Mouse (Mus musculus) heart, embryonic 12.5 days (tissue): ENCODE results near the gene Clec2g. TPM values are rescaled to one million over a fixed set of nuclear protein-coding genes. Genes with fewer than 3 reads are reported as not detected.
"Not testable (repeated sequence)": the region's sequence is repeated elsewhere in the genome, so short reads cannot be mapped to it uniquely, and the experiment has no call there.

Source experiments
- ATAC-seq: fragments of 200-750 bp; cut with Nextera tagmentation; 2 replicates; pipeline ENCODE4 v1.8.0; 2017; ENCODE audit warnings: moderate TSS enrichment, moderate library complexity; ENCODE audit not compliant: insufficient number of reproducible peaks, low FRiP score
- H3K27ac ChIP-seq: fragments of 300-500 bp; sonication (generic); 2 replicates; pipeline ENCODE4 v1.5.1; 2016; ENCODE audit warnings: mild to moderate bottlenecking, moderate library complexity; ENCODE audit not compliant: poor library complexity, severe bottlenecking
- H3K27me3 ChIP-seq: fragments of 300-500 bp; sonication (generic); replicated peaks from 2 replicates; pipeline ENCODE4 v1.6.1; 2016; ENCODE audit warnings: mild to moderate bottlenecking, moderate library complexity
- H3K36me3 ChIP-seq: fragments of 300-500 bp; sonication (generic); 2 replicates; pipeline ENCODE4 v1.6.1; 2016; ENCODE audit warnings: mild to moderate bottlenecking, moderate library complexity
- H3K4me1 ChIP-seq: fragments of 300-500 bp; sonication (generic); replicated peaks from 2 replicates; pipeline ENCODE4 v1.6.1; 2016; ENCODE audit warnings: mild to moderate bottlenecking
- H3K4me2 ChIP-seq: fragments of 300-500 bp; sonication (generic); 2 replicates; pipeline ENCODE4 v1.6.1; 2016; ENCODE audit warnings: mild to moderate bottlenecking, moderate library complexity
- H3K4me3 ChIP-seq: fragments of 300-500 bp; sonication (generic); 2 replicates; pipeline ENCODE4 v1.5.1; 2016; ENCODE audit warnings: mild to moderate bottlenecking
- H3K9ac ChIP-seq: fragments of 300-500 bp; sonication (generic); 2 replicates; pipeline ENCODE4 v1.6.1; 2016; ENCODE audit warnings: mild to moderate bottlenecking, moderate library complexity
- H3K9me3 ChIP-seq: fragments of 300-500 bp; sonication (generic); replicated peaks from 2 replicates; pipeline ENCODE4 v1.6.1; 2016; ENCODE audit warnings: mild to moderate bottlenecking, moderate library complexity
- WGBS: fragments of 180-500 bp; shearing (Covaris S2); methylation state at CpG from one replicate; pipeline ENCODE4 v1.1.7; 2016; 5-methylcytosine and 5-hydroxymethylcytosine counted together
- polyA plus RNA-seq: library from polyadenylated mRNA; unstranded; fragments of >200 nt; fragmentation: Nextera tagmentation; extraction: Ambion mirVana; gene quantifications from 2 replicates; pipeline ENCODE4 v1.2.1, GENCODE M21; 2016

Gene Clec2g
- not detected in 2 replicates for polyA plus RNA-seq

GRCm38 (mm10) chr6:128934081-128934480 lies at the start of gene Clec2g:
Gene Clec2g (plus strand): TSS chr6:128934381.
- not testable (repeated sequence) for H3K4me3 ChIP-seq, H3K27ac ChIP-seq, H3K9ac ChIP-seq, H3K27me3 ChIP-seq, H3K4me2 ChIP-seq, H3K9me3 ChIP-seq, ATAC-seq, H3K4me1 ChIP-seq, H3K36me3 ChIP-seq
- 87% methylated on average over 4 of the region's 4 CpGs for whole genome bisulfite sequencing

GRCm38 (mm10) chr6:128887091-128887790 lies 46.9 kb upstream of the Clec2g start, which contains the start of gene Clec2i:
Gene Clec2i (plus strand): TSS chr6:128887588.
- H3K9ac ChIP-seq, H3K27me3 ChIP-seq, H3K4me1 ChIP-seq, H3K4me2 ChIP-seq, H3K4me3 ChIP-seq, H3K36me3 ChIP-seq, ATAC-seq, H3K27ac ChIP-seq, H3K9me3 ChIP-seq: not testable (repeated sequence)
- 72% methylated on average over 6 of the region's 6 CpGs for WGBS

GRCm38 (mm10) chr6:128888834-128889233 lies 45.3 kb upstream of the Clec2g start:
- Histone ChIP-seq H3K4me2 (no peak overlapping the region), H3K4me1 (no peaks in the 10 kb centered on the region), H3K9me3 (no peaks in the 10 kb centered on the region), H3K27ac (no peak overlapping the region), H3K4me3 (no peak overlapping the region), H3K9ac (no peak overlapping the region), H3K36me3 (no peaks in the 10 kb centered on the region), H3K27me3 (no peaks in the 10 kb centered on the region)
- ATAC-seq = no peak
- 67% methylated on average over 5 of the region's 5 CpGs for WGBS

- H3K4me2 ChIP-seq = no peak within 1 kb of the TSS
- no peak for ATAC-seq
- no peaks in the 10 kb centered on the region for H3K4me1 ChIP-seq
- H3K27me3 ChIP-seq = no peaks in the 10 kb centered on the region
- H3K9me3 ChIP-seq = no peaks in the 10 kb centered on the region
- no peak within 1 kb of the TSS for H3K9ac ChIP-seq
- 55% methylated on average over 2 of the region's 2 CpGs for WGBS
- no peak within 1 kb of the TSS for H3K4me3 ChIP-seq
- no peaks in the 10 kb centered on the region for H3K36me3 ChIP-seq
- no peak within 1 kb of the TSS for H3K27ac ChIP-seq
Measured at GRCm38 (mm10) chr6:128890948-128891355, 43.2 kb upstream of the Clec2g start, which contains the start of gene BC035044. Gene BC035044 (minus strand): TSS chr6:128891126.

- no peaks in the 10 kb centered on the region for H3K9me3 ChIP-seq
- H3K4me3 ChIP-seq = no peak overlapping the region
- H3K4me2 ChIP-seq = no peak overlapping the region
- no peaks in the 10 kb centered on the region for H3K4me1 ChIP-seq
- no peaks in the 10 kb centered on the region for H3K36me3 ChIP-seq
- no peak overlapping the region for H3K27ac ChIP-seq
- ATAC-seq = no peak
- no peak overlapping the region for H3K9ac ChIP-seq
- 76% methylated on average over 3 of the region's 3 CpGs for WGBS
- no peaks in the 10 kb centered on the region for H3K27me3 ChIP-seq
Measured at GRCm38 (mm10) chr6:128895404-128896001, 38.7 kb upstream of the Clec2g start.

- H3K27ac ChIP-seq = no peak overlapping the region
- no peak overlapping the region for H3K4me2 ChIP-seq
- no peak overlapping the region for H3K4me3 ChIP-seq
- WGBS = 76% methylated on average over 2 of the region's 2 CpGs
- 0 out of 2 replicates have a peak, but pooled peaks cover 6% of the 10 kb centered on the region for H3K9me3 ChIP-seq
- H3K36me3 ChIP-seq = no peaks in the 10 kb centered on the region
- H3K4me1 ChIP-seq = no peaks in the 10 kb centered on the region
- no peak for ATAC-seq
- H3K27me3 ChIP-seq = no peaks in the 10 kb centered on the region
- no peak overlapping the region for H3K9ac ChIP-seq
Measured at GRCm38 (mm10) chr6:128900044-128900443, 34.1 kb upstream of the Clec2g start.

GRCm38 (mm10) chr6:128900796-128901552 lies 33.2 kb upstream of the Clec2g start:
- H3K9me3 ChIP-seq, ATAC-seq, H3K4me2 ChIP-seq, H3K9ac ChIP-seq, H3K4me3 ChIP-seq, H3K36me3 ChIP-seq, H3K4me1 ChIP-seq, H3K27ac ChIP-seq, H3K27me3 ChIP-seq: not testable (repeated sequence)
- WGBS = 78% methylated on average over 6 of the region's 6 CpGs

- no peaks in the 10 kb centered on the region for H3K9me3 ChIP-seq
- H3K9ac ChIP-seq = no peak overlapping the region
- no peak overlapping the region for H3K4me3 ChIP-seq
- no peaks in the 10 kb centered on the region for H3K36me3 ChIP-seq
- H3K27me3 ChIP-seq = no peaks in the 10 kb centered on the region
- no peak overlapping the region for H3K27ac ChIP-seq
- H3K4me1 ChIP-seq = no peaks in the 10 kb centered on the region
- ATAC-seq = no peak
- 74% methylated on average over 2 of the region's 2 CpGs for WGBS
- H3K4me2 ChIP-seq = no peak overlapping the region
Measured at GRCm38 (mm10) chr6:128913598-128914254, 20.5 kb upstream of the Clec2g start.

- 70% methylated on average over 2 of the region's 2 CpGs for WGBS
- Histone ChIP-seq H3K4me1 (no peaks in the 10 kb centered on the region), H3K9me3 (peaks cover 2% of the 10 kb centered on the region), H3K36me3 (no peaks in the 10 kb centered on the region), H3K4me2 (no peak overlapping the region), H3K9ac (no peak overlapping the region), H3K4me3 (no peak overlapping the region), H3K27ac (no peak overlapping the region), H3K27me3 (no peaks in the 10 kb centered on the region)
- ATAC-seq = no peak
Measured at GRCm38 (mm10) chr6:128917322-128917721, 16.9 kb upstream of the Clec2g start.

GRCm38 (mm10) chr6:128933050-128933449 lies 1.1 kb upstream of the Clec2g start:
- WGBS = 66% methylated on average over 2 of the region's 2 CpGs
- Histone ChIP-seq H3K9ac (no peak overlapping the region), H3K27me3 (no peaks in the 10 kb centered on the region), H3K4me3 (no peak overlapping the region), H3K27ac (no peak overlapping the region), H3K4me1 (no peaks in the 10 kb centered on the region), H3K4me2 (no peak overlapping the region), H3K36me3 (no peaks in the 10 kb centered on the region), H3K9me3 (no peaks in the 10 kb centered on the region)
- no peak for ATAC-seq
